Mouse (Mus musculus) macrophage (primary cell): ENCODE data around the gene Limk2. TPM values are rescaled to one million over a fixed set of nuclear protein-coding genes. Genes with fewer than 3 reads are reported as not detected.

ENCODE experiments used
- H3K27ac ChIP-seq: fragments of 350-480 bp; formaldehyde crosslinking; 2 replicates; pipeline ENCODE4 v1.9.0; 2021
- H3K36me3 ChIP-seq: fragments of 350-480 bp; formaldehyde crosslinking; 2 replicates; pipeline ENCODE4 v1.9.0; 2021; ENCODE audit errors: inconsistent target
- H3K4me3 ChIP-seq: fragments of 350-480 bp; formaldehyde crosslinking; 2 replicates; pipeline ENCODE4 v1.9.0; 2021; ENCODE audit errors: inconsistent target
- H3K79me2 ChIP-seq: fragments of 350-480 bp; formaldehyde crosslinking; 2 replicates; pipeline ENCODE4 v1.9.0; 2021; ENCODE audit errors: inconsistent target
- WGBS: methylation state at CpG from one replicate; pipeline ENCODE4 v1.1.7; 2026; ENCODE audit warnings: inconsistent platforms; ENCODE audit not compliant: missing documents; 5-methylcytosine and 5-hydroxymethylcytosine counted together
- polyA plus RNA-seq: library from polyadenylated mRNA; stranded (reverse); fragments of 250-400 nt; gene quantifications from 3 replicates; pipeline ENCODE4 v1.2.4, GENCODE M21; 2018; ENCODE audit warnings: inconsistent platforms

Limk2 gene
- polyA plus RNA-seq, 1 experiment from 2014 or later = 9.2 TPM

DNA sequence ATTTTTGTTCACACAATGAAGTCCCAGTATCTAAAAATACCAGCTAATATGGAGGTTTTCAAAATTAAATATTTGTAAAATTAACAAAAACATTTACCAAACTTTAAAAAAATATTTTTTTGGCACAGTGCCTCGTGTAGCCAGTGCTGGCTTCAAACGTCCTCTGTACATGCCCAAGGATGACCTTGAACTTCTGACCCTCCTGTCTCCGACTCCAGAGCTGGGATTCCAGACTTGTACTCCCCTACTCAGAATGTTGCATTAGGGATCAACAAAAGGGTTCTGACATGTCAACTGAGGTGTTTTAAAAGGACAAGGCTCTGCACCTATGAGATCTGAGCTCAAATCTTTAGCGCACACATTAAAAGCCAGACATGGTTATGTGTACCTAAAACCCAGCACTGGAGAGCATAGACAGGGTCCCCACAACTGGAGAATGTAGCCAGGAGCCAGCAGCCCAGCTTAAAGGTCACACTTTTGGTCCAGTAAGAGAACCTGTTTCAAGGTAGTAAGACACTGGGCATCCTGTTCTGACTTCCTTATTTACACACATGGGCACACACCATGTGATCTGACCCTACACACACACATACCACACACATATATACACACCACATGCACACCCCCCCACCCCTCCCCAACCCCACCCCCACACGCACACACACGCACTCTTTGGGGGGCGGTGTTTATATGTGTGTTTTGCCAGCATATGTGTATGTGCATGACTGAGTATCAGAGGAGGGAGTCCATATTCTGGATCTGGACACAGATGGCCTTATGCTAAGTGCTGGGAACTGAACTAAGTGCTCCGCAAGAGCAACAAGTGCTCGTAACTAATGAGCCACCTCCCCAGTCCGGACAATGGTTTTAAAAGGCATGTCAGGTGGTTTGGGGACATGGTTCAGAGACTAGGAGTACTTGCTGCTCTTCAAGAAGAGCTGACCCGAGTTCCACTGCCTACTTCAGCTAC, 79.9 kb downstream of the Limk2 start:
- Histone ChIP-seq H3K27ac (no peak overlapping the region), H3K36me3 (no peaks in the 10 kb centered on the region), H3K79me2 (no peaks in the 10 kb centered on the region), H3K4me3 (no peak overlapping the region)
- WGBS = 69% methylated on average over 11 of the region's 11 CpGs

DNA sequence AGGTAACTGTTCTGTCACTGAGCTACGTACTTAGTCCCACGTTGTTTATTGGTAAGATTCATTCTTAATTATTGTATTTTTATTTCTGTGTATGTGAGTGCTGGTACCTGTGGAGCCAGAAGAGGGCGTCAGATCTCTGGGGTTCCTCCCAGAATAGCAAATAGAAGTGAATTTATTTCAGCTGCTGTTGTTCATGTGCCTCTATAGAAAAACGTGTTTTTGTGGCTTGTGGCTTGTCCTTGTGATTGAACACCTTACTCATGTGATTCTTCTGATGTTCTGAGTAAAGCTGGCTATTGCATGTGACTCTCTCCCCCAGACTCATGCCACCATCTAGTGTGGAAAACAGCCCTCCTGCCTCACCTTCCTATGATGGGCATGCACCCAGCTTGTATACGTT, 80.7 kb downstream of the Limk2 start:
- Histone ChIP-seq H3K27ac (no peak overlapping the region), H3K36me3 (no peaks in the 10 kb centered on the region), H3K79me2 (no peaks in the 10 kb centered on the region), H3K4me3 (no peak overlapping the region)
- WGBS = 77% methylated on average over 5 of the region's 5 CpGs

DNA sequence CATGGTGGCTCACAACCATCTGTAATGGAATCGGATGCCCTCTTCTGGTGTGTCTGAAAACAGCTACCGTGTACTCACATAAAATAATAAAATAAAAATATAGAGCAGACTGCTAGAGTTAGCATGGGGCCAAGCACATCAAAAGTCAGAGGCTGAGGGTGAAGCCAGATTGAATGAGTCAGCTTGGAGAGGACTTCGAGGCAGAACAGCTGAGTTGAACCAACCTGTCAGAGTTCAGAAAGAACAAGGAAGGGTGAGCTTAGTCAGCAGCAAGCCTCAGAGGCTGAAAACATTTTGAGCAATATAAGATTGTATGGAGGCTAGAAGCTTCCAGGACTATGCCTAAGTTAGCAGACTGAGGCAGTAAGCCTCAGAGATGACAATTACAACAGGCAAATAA, 90.7 kb downstream of the Limk2 start:
- Histone ChIP-seq H3K4me3 (no peak overlapping the region), H3K36me3 (no peaks in the 10 kb centered on the region), H3K79me2 (no peaks in the 10 kb centered on the region), H3K27ac (no peak overlapping the region)
- 69% methylated on average over 3 of the region's 3 CpGs for WGBS

DNA sequence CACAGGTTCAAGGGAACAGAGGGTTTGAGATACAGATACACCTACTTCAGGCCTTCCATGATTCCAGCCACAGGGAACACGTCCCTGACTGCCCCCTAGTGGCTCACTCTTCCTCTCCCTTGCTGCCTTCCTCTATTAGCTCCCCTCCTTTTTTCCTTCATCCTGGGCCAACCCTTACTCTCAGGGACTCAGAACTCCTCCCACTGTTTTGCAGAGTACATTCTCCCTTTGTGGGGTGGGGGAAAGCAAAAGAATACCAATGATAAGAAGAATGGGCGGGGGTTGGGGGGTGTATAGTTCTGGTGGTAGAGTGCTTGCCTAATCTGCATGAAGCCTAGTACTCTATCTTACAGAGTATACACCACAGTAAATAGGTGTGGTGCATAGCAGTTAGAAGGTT, 94.8 kb downstream of the Limk2 start:
- H3K36me3 ChIP-seq = no peaks in the 10 kb centered on the region
- no peaks in the 10 kb centered on the region for H3K79me2 ChIP-seq
- WGBS = 49% methylated on average over 2 of the region's 2 CpGs
- H3K27ac ChIP-seq = no peak overlapping the region
- H3K4me3 ChIP-seq = no peak overlapping the region

DNA sequence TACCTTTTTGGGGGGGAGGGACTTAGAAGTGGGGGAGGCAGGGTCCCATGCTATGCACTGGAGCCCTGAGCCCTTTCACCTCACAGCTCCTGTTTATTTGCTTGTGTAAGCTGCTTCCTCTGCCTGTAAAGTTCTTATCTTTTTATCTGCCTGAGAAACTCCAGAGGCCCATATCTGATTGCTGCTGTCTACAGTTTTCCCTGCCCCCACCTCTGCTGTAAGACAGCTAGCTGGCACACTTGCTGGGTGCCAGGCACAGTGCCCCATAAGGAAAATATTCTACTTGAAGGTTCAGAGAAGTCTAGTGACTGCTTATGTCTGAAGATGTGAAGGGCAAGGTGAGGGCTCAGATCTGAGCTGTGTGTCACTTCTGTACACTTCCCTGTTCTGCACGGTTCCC, 95.7 kb downstream of the Limk2 start:
- Histone ChIP-seq H3K4me3 (no peak overlapping the region), H3K27ac (no peak overlapping the region), H3K79me2 (no peaks in the 10 kb centered on the region), H3K36me3 (peaks cover 8% of the 10 kb centered on the region; the same call in 1 of the 2 replicates)
- 30% methylated on average over 1 of the region's 1 CpGs for WGBS

DNA sequence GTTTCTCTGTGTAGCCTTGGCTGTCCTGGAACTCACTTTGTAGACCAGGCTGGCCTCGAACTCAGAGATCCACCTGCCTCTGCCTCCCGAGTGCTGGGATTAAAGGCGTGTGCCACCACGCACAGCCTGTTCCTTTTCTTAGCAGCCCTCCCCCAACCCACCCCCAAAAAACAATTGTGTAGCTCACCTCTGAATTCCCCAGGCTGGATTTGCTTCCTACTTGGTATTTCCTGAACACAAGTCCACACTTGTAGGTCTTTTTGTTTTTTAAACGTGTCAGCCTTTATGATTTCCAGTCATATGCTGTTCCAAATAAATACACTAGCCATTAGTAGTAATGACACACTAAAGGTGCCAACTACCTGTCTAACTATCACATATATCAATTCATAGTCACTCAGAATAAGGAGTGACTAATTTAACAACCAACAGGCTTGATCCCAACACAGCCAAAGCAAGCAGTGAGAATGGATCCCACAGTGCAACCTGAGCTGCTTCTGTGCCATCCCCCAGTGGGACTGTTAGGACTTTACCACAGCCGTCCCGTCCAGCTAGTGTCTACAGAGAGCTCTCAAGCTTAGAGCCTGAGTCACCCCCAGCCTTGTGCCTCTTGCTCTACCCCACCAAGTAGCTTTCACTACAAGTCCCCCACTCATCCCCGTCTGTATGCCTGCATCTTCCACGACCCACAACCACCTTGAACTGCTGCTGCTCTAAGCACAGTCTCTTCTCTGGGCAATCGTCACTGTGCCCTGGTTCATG, 97.2 kb downstream of the Limk2 start:
- no peak overlapping the region for H3K27ac ChIP-seq
- H3K79me2 ChIP-seq = no peaks in the 10 kb centered on the region
- H3K4me3 ChIP-seq = no peak overlapping the region
- 63% methylated on average over 8 of the region's 10 CpGs for WGBS
- peaks cover 9% of the 10 kb centered on the region; the same call in 1 of the 2 replicates for H3K36me3 ChIP-seq

DNA sequence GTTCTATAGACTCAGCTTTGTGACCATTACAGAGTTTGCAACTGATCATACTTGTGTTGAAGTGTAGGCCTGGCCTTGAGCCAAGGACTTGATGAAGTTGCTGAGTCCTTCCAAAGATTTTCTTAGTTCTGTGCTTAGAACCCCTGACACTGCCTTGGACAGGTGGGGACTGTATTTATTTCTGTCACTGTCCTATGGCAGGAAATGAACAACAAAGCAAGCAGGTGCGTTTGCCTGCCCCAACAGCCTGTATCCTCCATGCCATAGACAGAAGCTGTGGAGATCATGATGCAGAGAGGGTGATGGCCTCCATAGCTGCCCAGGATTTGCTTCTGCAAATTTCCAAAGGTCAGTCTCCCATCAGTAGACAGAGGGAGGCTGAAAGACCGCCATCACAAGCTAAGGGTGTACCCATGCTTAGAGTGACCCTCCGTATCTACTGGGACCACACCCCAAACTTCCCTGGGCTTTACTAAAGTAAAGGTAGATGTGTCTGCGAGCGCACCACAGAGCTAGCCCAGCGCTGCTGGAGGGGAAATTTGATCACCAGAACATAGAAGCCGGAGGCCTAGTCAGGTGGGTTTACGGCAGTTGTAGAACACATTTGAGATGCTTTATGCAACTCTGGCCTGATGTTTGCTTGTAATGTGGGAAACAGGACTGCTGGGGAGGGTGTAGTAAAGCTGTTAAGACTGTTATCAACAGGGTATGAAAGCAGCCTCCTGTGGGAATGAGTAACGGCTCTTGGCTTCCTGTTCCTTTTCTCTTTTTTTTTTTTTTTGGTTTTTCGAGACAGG, 98.0 kb downstream of the Limk2 start:
- 52% methylated on average over 8 of the region's 10 CpGs for WGBS
- peaks cover 14% of the 10 kb centered on the region; the same call in 1 of the 2 replicates for H3K36me3 ChIP-seq
- no peaks in the 10 kb centered on the region for H3K79me2 ChIP-seq
- no peak overlapping the region for H3K4me3 ChIP-seq
- H3K27ac ChIP-seq = no peak overlapping the region

DNA sequence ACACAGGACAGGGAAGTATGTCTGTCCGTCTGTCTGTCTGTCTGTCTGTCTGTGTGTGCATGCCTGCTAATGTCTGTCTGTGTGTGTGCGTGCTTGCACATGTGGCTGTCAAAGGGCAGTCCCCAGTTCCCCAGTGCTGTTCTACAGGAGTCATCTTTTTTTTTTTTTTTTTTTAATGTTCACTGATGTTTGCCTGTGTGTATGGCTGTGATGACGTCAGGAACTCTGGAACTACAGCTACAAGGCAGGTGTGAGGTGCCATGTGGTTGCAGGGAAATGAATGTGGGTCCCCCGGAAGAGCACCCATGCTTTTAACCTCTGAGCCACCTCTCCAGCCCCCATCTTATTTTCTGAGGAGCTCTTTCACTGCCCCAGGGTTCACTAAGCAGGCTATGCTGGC, 99.1 kb downstream of the Limk2 start:
- peaks cover 20% of the 10 kb centered on the region; the same call in 1 of the 2 replicates for H3K36me3 ChIP-seq
- WGBS = 89% methylated on average over 4 of the region's 4 CpGs
- H3K27ac ChIP-seq = no peak overlapping the region
- H3K79me2 ChIP-seq = no peaks in the 10 kb centered on the region
- no peak overlapping the region for H3K4me3 ChIP-seq

DNA sequence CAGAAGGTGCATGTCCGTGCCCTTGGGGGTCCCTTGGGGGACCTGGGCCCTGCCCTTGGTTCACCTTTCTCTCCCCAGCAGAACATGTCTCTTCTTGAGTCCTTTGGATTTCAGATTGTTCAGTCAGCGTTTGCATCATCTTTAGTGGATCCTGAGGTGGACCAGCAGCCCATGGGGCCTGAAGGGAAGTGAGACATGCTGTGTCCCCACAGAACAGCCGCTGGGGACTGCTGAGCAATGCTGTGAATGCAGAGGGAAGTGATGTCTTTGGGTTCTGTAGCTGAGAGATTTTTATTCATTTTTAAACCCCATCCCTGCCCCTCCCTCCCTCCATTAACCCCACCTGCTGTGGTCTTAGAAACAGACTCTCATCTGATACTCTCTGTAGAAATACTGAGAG, 101.1 kb downstream of the Limk2 start:
- no peak overlapping the region for H3K27ac ChIP-seq
- peaks cover 28% of the 10 kb centered on the region; the same call in 1 of the 2 replicates for H3K36me3 ChIP-seq
- WGBS = 43% methylated on average over 3 of the region's 3 CpGs
- no peak overlapping the region for H3K4me3 ChIP-seq
- H3K79me2 ChIP-seq = no peaks in the 10 kb centered on the region

DNA sequence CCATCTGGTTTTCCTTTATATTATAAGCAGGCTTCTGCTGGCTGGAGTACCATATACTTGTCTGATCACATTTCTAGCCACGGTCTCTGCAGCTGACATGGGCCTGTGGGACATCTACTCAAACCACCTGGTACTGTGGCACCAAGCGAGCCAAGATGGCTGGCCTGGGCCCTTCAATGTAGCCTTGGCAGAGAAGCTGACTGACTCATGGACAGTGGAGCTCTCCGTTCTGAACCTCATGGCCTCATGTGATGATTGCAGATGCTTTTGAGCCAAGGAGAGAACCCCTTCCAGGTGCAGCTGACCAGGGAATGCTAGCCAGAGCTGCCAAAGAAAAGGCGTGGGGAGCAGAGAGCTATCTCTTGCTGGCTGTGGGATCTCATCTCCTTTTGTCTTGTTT, 103.2 kb downstream of the Limk2 start:
- H3K79me2 ChIP-seq = no peaks in the 10 kb centered on the region; the same call in 1 of the 2 replicates
- H3K27ac ChIP-seq = no peak overlapping the region
- no peak overlapping the region for H3K4me3 ChIP-seq
- peaks cover 45% of the 10 kb centered on the region; the same call in 1 of the 2 replicates for H3K36me3 ChIP-seq
- 93% methylated on average over 4 of the region's 4 CpGs for WGBS

DNA sequence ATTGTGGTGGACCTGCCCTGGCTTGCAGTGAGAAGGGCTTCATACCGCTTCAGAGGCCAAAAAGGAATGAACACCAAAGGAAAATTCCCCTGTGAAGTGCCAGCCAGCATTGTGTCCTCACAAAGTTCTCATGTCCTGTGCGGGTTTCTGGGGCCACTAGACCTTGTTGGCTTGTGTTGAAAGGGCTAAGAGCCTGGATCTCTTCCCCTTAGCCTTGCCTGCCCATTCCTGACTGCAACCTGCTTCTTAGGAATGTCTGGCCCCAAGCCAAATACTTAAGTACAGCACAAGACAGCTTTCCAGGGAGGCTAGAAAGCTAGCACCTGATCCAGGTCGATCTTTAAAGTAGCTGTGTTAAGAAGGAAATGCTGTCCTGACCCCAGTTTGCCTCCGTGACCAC, 106.2 kb downstream of the Limk2 start:
- Histone ChIP-seq H3K27ac (no peak overlapping the region), H3K79me2 (no peaks in the 10 kb centered on the region; the same call in 1 of the 2 replicates), H3K4me3 (no peak overlapping the region), H3K36me3 (peaks cover 52% of the 10 kb centered on the region; the same call in 1 of the 2 replicates)
- WGBS = 74% methylated on average over 4 of the region's 4 CpGs

DNA sequence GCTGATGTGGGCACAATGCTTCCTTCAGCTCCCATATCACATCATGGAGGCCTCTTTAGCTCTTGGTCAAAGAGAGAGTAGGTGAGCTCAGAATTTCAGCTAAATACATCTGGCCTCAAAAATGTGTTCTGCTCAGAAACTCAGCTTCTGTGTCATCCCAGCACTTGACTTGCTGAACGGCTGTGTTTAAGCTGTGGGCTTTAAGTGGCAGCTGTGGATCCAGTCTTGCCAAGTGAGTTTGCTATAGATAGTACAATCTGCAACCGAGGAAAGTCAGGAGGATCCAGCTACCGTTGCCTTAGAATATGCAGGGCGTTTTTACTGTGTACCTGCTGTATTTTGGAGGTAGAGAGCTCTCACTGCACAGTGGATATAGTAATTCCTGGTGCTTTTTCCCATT, 106.6 kb downstream of the Limk2 start:
- H3K79me2 ChIP-seq = no peaks in the 10 kb centered on the region; the same call in 1 of the 2 replicates
- no peak overlapping the region for H3K4me3 ChIP-seq
- H3K27ac ChIP-seq = no peak overlapping the region
- WGBS = 98% methylated on average over 4 of the region's 4 CpGs
- peaks cover 52% of the 10 kb centered on the region; the same call in 1 of the 2 replicates for H3K36me3 ChIP-seq

DNA sequence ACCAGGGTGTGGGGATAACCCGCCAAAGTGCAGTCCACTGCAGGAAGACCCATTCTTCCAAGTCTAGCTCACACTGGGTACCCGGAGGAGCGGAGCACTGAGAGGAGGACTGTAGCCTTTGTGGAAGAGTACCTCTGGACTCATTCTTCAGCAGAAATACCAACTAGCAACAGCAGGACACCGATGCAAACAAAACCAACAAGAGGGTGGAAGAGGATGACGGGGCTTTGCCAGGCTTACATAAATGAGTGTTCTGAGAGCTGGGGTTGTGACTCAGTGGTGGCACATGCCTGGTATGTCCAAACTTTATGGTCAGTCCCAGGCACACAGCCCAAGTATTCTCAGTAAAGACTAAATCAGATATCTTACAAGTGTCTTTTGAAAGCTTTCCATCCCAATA, 107.9 kb downstream of the Limk2 start:
- H3K79me2 ChIP-seq = no peaks in the 10 kb centered on the region; the same call in 1 of the 2 replicates
- no peak overlapping the region for H3K4me3 ChIP-seq
- WGBS = 84% methylated on average over 5 of the region's 5 CpGs
- H3K36me3 ChIP-seq = peaks cover 49% of the 10 kb centered on the region; the same call in 1 of the 2 replicates
- H3K27ac ChIP-seq = no peak overlapping the region

DNA sequence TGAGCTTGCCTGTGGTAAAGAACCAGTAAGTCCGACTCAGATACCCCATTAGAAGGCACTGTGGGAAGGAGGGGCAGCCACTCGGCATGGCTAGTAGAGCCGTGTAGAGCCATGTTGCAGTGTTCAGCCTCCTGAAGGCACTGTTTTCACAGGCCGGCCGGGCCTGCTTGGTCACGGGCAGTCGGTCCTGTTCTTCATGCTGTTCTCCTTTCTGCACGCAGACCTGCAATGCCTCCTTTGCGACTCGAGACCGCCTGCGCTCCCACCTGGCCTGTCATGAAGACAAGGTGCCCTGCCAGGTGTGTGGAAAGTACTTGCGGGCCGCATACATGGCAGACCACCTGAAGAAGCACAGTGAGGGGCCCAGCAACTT, 110.2 kb downstream of the Limk2 start:
- no peak overlapping the region for H3K27ac ChIP-seq
- H3K36me3 ChIP-seq = peaks cover 50% of the 10 kb centered on the region; the same call in 1 of the 2 replicates
- peaks cover 10% of the 10 kb centered on the region for H3K79me2 ChIP-seq
- WGBS = 85% methylated on average over 14 of the region's 14 CpGs
- H3K4me3 ChIP-seq = no peak overlapping the region
